Mouse (Mus musculus) heart, adult 2 months (tissue): ENCODE results near the gene Col8a2. TPM values are rescaled to one million over a fixed set of nuclear protein-coding genes. Genes with fewer than 3 reads are reported as not detected.

Experiments used
- DNase-seq, 2 experiments: peaks; one replicate each; pipeline ENCODE4 v3.0.0; 2021
- H3K27ac ChIP-seq: fragments of 200-600 bp; 2 replicates; pipeline ENCODE4 v1.8.1; 2022
- H3K27me3 ChIP-seq: fragments of 200-500 bp; 2 replicates; pipeline ENCODE4 v1.6.1; 2012; ENCODE audit warnings: mild to moderate bottlenecking, low read length, inconsistent platforms, mixed read lengths; ENCODE audit not compliant: control insufficient read depth, insufficient read depth
- H3K36me3 ChIP-seq: fragments of 200-500 bp; 2 replicates; pipeline ENCODE4 v1.6.1; 2012; ENCODE audit warnings: low read length, inconsistent platforms; ENCODE audit not compliant: control insufficient read depth, insufficient read depth
- H3K4me1 ChIP-seq: fragments of 200-500 bp; 2 replicates; pipeline ENCODE4 v1.6.1; 2011; ENCODE audit warnings: low read length; ENCODE audit not compliant: control insufficient read depth, insufficient read depth
- H3K4me3 ChIP-seq: fragments of 200-600 bp; 2 replicates; pipeline ENCODE4 v1.8.1; 2022
- H3K79me2 ChIP-seq: fragments of 200-500 bp; replicated peaks from 2 replicates; pipeline ENCODE4 v1.6.1; 2012; ENCODE audit warnings: mild to moderate bottlenecking, inconsistent platforms, low read length, moderate library complexity, mixed read lengths; ENCODE audit not compliant: control insufficient read depth, insufficient read depth
- H3K9ac ChIP-seq: fragments of 200-500 bp; 2 replicates; pipeline ENCODE4 v1.6.1; 2012; ENCODE audit warnings: low read depth, mild to moderate bottlenecking, control low read depth, inconsistent platforms, low read length, mixed read lengths
- CTCF ChIP-seq: fragments of 200-600 bp; IDR thresholded peaks from 2 replicates; pipeline ENCODE4 v1.8.1; 2022; ENCODE audit warnings: antibody characterized with exemption, mild to moderate bottlenecking, moderate library complexity
- EP300 ChIP-seq: fragments of 200-500 bp; IDR thresholded peaks from 2 replicates; pipeline ENCODE4 v1.6.1; 2011; ENCODE audit warnings: low read depth, low read length, control low read depth; ENCODE audit not compliant: insufficient read depth
- POLR2A ChIP-seq: fragments of 200-500 bp; IDR thresholded peaks from 2 replicates; pipeline ENCODE4 v1.6.1; 2011; ENCODE audit warnings: mild to moderate bottlenecking, low read depth, low read length, control low read depth; ENCODE audit not compliant: insufficient read depth
- WGBS: fragments of 180-500 bp; shearing (Covaris S2); methylation state at CpG from one replicate; pipeline ENCODE4 v1.1.7; 2018; 5-methylcytosine and 5-hydroxymethylcytosine counted together
- intact Hi-C: fragments of 180-260 bp; cut with DNase I; formaldehyde crosslinking; loops from one replicate; pipeline ENCODE4 v1.15.1; 2025
- polyA plus RNA-seq: library from polyadenylated mRNA; depleted of rRNA; stranded (reverse); fragments of >200 nt; gene quantifications from 2 replicates; pipeline ENCODE4 v1.2.3, GENCODE M21; 2012
- total RNA-seq, 2 experiments: library from RNA; stranded (reverse); gene quantifications; 2 replicates each; pipeline ENCODE4 v1.2.3; 2021

Gene Col8a2
- total and polyA plus RNA-seq, 3 experiments, result 0.45 to 0.66 (median 0.57) TPM

DNA sequence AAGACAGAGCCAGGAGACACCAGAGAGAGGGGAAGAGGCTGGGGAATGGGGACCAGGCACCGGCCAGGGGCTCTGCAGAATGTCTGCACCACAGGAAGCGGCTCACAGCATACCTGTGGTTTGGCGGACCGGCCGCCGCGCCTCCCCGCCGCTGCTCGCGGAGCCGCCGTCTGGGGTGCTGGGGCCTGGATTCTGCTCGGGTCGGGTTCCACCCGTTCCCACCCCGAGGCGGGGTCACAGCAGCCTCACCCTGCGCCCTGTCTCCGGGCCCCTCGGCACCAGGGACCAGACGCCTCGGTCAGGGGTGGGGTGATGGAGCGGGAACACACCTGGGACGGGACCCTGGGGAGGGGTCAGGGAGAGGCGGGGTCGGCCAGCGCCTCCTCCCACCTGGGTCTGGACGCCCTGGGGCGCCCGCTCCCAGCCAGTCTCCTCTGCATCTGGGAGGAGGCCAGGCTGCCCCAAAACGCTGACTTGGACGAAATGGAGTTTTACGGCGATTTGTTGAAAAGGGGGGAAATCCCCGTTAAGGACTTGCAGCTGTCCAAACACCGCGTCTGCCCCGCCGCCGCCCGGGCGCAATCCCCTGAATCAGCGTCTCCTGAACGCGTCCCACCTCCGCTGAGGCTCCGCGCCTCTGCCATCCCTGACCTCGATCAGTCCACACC, 14.5 kb downstream of the Col8a2 start:
- peaks cover 6% of the 10 kb centered on the region for H3K4me1 ChIP-seq
- no peak overlapping the region for H3K9ac ChIP-seq
- peak overlapping the region; percentile 8; the same call in 1 of the 2 replicates for H3K4me3 ChIP-seq
- no peak for TF ChIP-seq POLR2A
- no peak for TF ChIP-seq EP300
- TF ChIP-seq CTCF, result no peak
- WGBS, result 5% methylated on average over 49 of the region's 50 CpGs
- intact Hi-C loops, result no loop called here
- H3K36me3 ChIP-seq, result no peaks in the 10 kb centered on the region
- DNase-seq, result no peak
- no peak overlapping the region for H3K27ac ChIP-seq
- H3K27me3 ChIP-seq, result peaks cover 6% of the 10 kb centered on the region
- no peaks in the 10 kb centered on the region for H3K79me2 ChIP-seq

- DNase-seq, result no peak
- H3K9ac ChIP-seq, result no peak overlapping the region
- H3K36me3 ChIP-seq, result no peaks in the 10 kb centered on the region
- peaks cover 6% of the 10 kb centered on the region for H3K27me3 ChIP-seq
- no peak overlapping the region for H3K27ac ChIP-seq
- 14% methylated on average over 27 of the region's 27 CpGs for WGBS
- no peak overlapping the region for H3K4me3 ChIP-seq
- H3K79me2 ChIP-seq, result no peaks in the 10 kb centered on the region
- H3K4me1 ChIP-seq, result peaks cover 4% of the 10 kb centered on the region
- TF ChIP-seq EP300 (no peak), POLR2A (no peak), CTCF (no peak)
- intact Hi-C loops, result no loop called here
Observed at GRCm38 (mm10) chr4:126301584-126302309, 15.2 kb downstream of the Col8a2 start.

DNA sequence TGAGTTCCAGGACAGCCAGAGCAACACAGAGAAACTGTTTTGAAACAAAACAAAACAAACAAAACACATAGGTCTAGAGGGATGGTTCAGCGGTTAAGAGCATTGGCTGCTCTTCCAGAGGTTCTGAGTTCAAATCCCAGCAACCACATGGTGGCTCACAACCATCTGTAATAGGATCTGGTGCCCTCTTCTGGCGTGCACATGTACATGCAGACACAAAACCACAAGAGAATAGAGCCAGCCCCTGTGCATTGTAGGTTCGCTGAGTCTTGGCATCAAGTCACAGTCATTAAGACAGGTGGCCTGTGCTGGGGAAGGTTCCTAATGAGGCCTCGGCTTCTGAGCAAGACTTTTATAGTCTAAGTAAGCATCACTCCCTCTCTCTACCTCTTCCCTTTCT, 17.3 kb downstream of the Col8a2 start:
- WGBS, result 66% methylated on average over 4 of the region's 4 CpGs
- no peak for DNase-seq
- no peak overlapping the region for H3K27ac ChIP-seq
- H3K36me3 ChIP-seq, result no peaks in the 10 kb centered on the region
- TF ChIP-seq CTCF, result peak; percentile 56
- no peak for TF ChIP-seq EP300
- TF ChIP-seq POLR2A, result no peak
- intact Hi-C loops, result no loop called here
- peaks cover 6% of the 10 kb centered on the region for H3K27me3 ChIP-seq
- no peaks in the 10 kb centered on the region for H3K4me1 ChIP-seq
- no peak overlapping the region for H3K4me3 ChIP-seq
- no peak overlapping the region for H3K9ac ChIP-seq
- H3K79me2 ChIP-seq, result no peaks in the 10 kb centered on the region

DNA sequence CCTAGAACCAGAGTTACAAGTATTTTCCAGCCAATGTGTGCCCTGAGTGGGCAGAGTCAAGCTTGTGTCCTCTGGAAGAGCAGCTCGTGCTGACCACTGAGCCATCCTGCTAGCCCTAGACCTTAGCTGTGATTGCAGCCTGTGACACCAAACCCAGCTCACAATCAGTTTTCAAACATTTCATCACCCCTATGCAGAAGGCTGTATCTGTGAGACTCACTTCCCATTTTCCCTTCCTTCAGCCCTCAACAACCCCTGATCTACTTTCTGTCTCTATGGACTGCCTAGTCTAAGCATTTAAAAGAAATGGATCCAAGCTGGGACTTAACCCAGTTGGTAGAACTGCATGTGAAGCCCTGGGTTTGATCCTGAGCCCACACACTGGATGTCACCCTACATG, 18.8 kb downstream of the Col8a2 start:
- H3K4me3 ChIP-seq, result no peak overlapping the region
- TF ChIP-seq EP300 (no peak), CTCF (no peak), POLR2A (no peak)
- no peaks in the 10 kb centered on the region for H3K4me1 ChIP-seq
- H3K27me3 ChIP-seq, result peaks cover 6% of the 10 kb centered on the region
- 83% methylated on average over 1 of the region's 1 CpGs for WGBS
- intact Hi-C loops, result no loop called here
- H3K36me3 ChIP-seq, result no peaks in the 10 kb centered on the region
- H3K79me2 ChIP-seq, result no peaks in the 10 kb centered on the region
- DNase-seq, result no peak
- H3K9ac ChIP-seq, result no peak overlapping the region
- H3K27ac ChIP-seq, result no peak overlapping the region

GRCm38 (mm10) chr4:126306058-126306457, 19.5 kb downstream of the Col8a2 start:
- 88% methylated on average over 6 of the region's 6 CpGs for WGBS
- TF ChIP-seq CTCF (peak; percentile 24; the same call in 1 of the 2 replicates), POLR2A (no peak), EP300 (no peak)
- no peak for DNase-seq
- Histone ChIP-seq H3K9ac (no peak overlapping the region), H3K4me3 (no peak overlapping the region), H3K4me1 (no peaks in the 10 kb centered on the region), H3K27ac (no peak overlapping the region), H3K36me3 (no peaks in the 10 kb centered on the region), H3K27me3 (peaks cover 6% of the 10 kb centered on the region), H3K79me2 (no peaks in the 10 kb centered on the region)
- intact Hi-C loops, result no loop called here

GRCm38 (mm10) chr4:126306827-126307226, 20.2 kb downstream of the Col8a2 start:
- intact Hi-C loops, result loop anchor here (1.0 kb wide), 1 partner anchor 125 kb away; no protein-coding TSS in a partner anchor
- WGBS, result 29% methylated on average over 2 of the region's 2 CpGs
- no peaks in the 10 kb centered on the region for H3K36me3 ChIP-seq
- no peaks in the 10 kb centered on the region for H3K4me1 ChIP-seq
- TF ChIP-seq CTCF (no peak), POLR2A (no peak), EP300 (no peak)
- peaks cover 3% of the 10 kb centered on the region; the same call in 1 of the 2 replicates for H3K27me3 ChIP-seq
- DNase-seq, result no peak
- H3K9ac ChIP-seq, result no peak overlapping the region
- no peak overlapping the region for H3K4me3 ChIP-seq
- H3K79me2 ChIP-seq, result no peaks in the 10 kb centered on the region
- H3K27ac ChIP-seq, result no peak overlapping the region
